Mouse (Mus musculus) lung, embryonic 16.5 days (tissue): ENCODE results near the gene Btbd9. TPM values are rescaled to one million over a fixed set of nuclear protein-coding genes. Genes with fewer than 3 reads are reported as not detected.

Source experiments
- ATAC-seq: fragments of 200-750 bp; cut with Nextera tagmentation; 2 replicates; pipeline ENCODE4 v1.8.0; 2017; ENCODE audit warnings: low read depth, mild to moderate bottlenecking, moderate library complexity
- H3K27ac ChIP-seq: fragments of 300-500 bp; sonication (generic); 2 replicates; pipeline ENCODE4 v1.5.1; 2014; ENCODE audit warnings: mild to moderate bottlenecking, control low read depth, low read length
- H3K27me3 ChIP-seq: fragments of 300-500 bp; sonication (generic); 2 replicates; pipeline ENCODE4 v1.6.1; 2014; ENCODE audit warnings: low read depth, low read length, mixed read lengths; ENCODE audit not compliant: control insufficient read depth, insufficient read depth
- H3K36me3 ChIP-seq: fragments of 300-500 bp; sonication (generic); 2 replicates; pipeline ENCODE4 v1.6.1; 2014; ENCODE audit warnings: low read length; ENCODE audit not compliant: control insufficient read depth, insufficient read depth
- H3K4me1 ChIP-seq: fragments of 300-500 bp; sonication (generic); replicated peaks from 2 replicates; pipeline ENCODE4 v1.6.1; 2014; ENCODE audit warnings: low read length, mixed read lengths; ENCODE audit not compliant: control insufficient read depth, insufficient read depth
- H3K4me2 ChIP-seq: fragments of 300-500 bp; sonication (generic); 2 replicates; pipeline ENCODE4 v1.6.1; 2014; ENCODE audit warnings: low read depth, low read length, control low read depth
- H3K4me3 ChIP-seq: fragments of 300-500 bp; sonication (generic); 2 replicates; pipeline ENCODE4 v1.5.1; 2014; ENCODE audit warnings: mild to moderate bottlenecking, low read length, control low read depth
- H3K9ac ChIP-seq: fragments of 300-500 bp; sonication (generic); 2 replicates; pipeline ENCODE4 v1.6.1; 2014; ENCODE audit warnings: low read length, control low read depth
- H3K9me3 ChIP-seq: fragments of 300-500 bp; sonication (generic); 2 replicates; pipeline ENCODE4 v1.6.1; 2016; ENCODE audit warnings: low read length; ENCODE audit not compliant: control insufficient read depth
- WGBS: fragments of 180-500 bp; shearing (Covaris S2); extraction: QIAGEN DNeasy Blood & Tissue Kit; methylation state at CpG from one replicate; pipeline ENCODE4 v1.1.7; 2014; 5-methylcytosine and 5-hydroxymethylcytosine counted together
- polyA plus RNA-seq: library from polyadenylated mRNA; unstranded; fragments of >200 nt; fragmentation: Nextera tagmentation; extraction: Ambion mirVana; gene quantifications from 2 replicates; pipeline ENCODE4 v1.2.1, GENCODE M21; 2015

Btbd9 gene
- polyA plus RNA-seq, 1 experiment from 2014 or later, result 55.8 TPM

GRCm38 (mm10) chr17:30241720-30242322 is 334.5 kb downstream of the Btbd9 start:
- no peak overlapping the region for H3K4me2 ChIP-seq
- H3K9me3 ChIP-seq, result no peaks in the 10 kb centered on the region
- H3K9ac ChIP-seq, result no peak overlapping the region
- peak; percentile 47; the same call in 1 of the 2 replicates for ATAC-seq
- H3K36me3 ChIP-seq, result no peaks in the 10 kb centered on the region
- 49% methylated on average over 17 of the region's 17 CpGs for WGBS
- H3K4me3 ChIP-seq, result no peak overlapping the region
- no peak overlapping the region for H3K27ac ChIP-seq
- H3K27me3 ChIP-seq, result no peaks in the 10 kb centered on the region
- H3K4me1 ChIP-seq, result peaks cover 14% of the 10 kb centered on the region

DNA sequence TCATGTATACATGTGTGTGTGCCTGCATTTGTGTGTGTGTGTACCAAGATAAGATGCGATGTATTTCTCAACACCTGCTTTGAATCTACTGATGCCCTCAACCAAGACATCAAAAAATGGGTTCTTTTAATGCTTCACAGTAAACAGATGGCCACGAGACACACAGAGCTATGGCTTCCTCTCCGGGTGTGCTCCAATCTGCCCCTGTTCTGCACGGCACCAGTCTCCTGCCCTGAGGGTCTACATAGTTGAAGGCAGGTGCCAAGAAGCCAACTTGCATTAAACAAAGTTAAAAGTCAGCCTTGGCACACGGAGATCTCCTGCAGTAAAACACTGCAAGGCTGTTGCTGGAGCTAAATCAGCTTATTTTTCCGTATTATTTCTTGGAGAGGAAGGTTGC is 335.2 kb downstream of the Btbd9 start:
- Histone ChIP-seq H3K9me3 (no peaks in the 10 kb centered on the region), H3K27me3 (no peaks in the 10 kb centered on the region), H3K27ac (no peak overlapping the region), H3K36me3 (no peaks in the 10 kb centered on the region), H3K4me3 (no peak overlapping the region), H3K4me1 (peaks cover 14% of the 10 kb centered on the region), H3K4me2 (no peak overlapping the region), H3K9ac (no peak overlapping the region)
- no peak for ATAC-seq
- 76% methylated on average over 6 of the region's 6 CpGs for WGBS

DNA sequence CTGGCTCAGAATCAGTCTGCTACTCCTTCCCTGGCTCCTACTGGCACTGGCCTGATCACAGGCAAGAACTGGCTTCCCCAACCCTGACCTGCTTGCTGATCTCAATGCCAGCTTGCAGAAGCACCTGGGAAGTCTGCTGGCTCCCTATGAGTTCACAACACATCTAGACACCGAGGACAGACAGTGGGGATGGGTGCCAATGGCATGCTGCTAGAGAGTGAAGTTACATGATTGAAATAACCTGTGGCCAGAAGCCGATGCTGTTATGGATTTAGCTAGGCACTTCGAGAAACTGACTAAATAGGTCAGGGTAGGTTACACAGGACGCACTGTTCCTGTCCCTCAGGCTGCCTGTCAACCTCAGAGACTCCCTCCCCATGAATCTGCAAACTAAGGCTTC is 335.6 kb downstream of the Btbd9 start:
- Histone ChIP-seq H3K36me3 (no peaks in the 10 kb centered on the region), H3K9ac (no peak overlapping the region), H3K4me1 (peaks cover 14% of the 10 kb centered on the region), H3K4me3 (no peak overlapping the region), H3K9me3 (no peaks in the 10 kb centered on the region), H3K27ac (no peak overlapping the region), H3K27me3 (no peaks in the 10 kb centered on the region), H3K4me2 (no peak overlapping the region)
- ATAC-seq, result no peak
- WGBS, result 72% methylated on average over 4 of the region's 4 CpGs

- H3K4me2 ChIP-seq, result no peak overlapping the region
- H3K27me3 ChIP-seq, result no peaks in the 10 kb centered on the region
- H3K9ac ChIP-seq, result no peak overlapping the region
- 64% methylated on average over 5 of the region's 5 CpGs for WGBS
- peaks cover 14% of the 10 kb centered on the region for H3K4me1 ChIP-seq
- no peaks in the 10 kb centered on the region for H3K9me3 ChIP-seq
- peak; percentile 46; the same call in 1 of the 2 replicates for ATAC-seq
- H3K4me3 ChIP-seq, result no peak overlapping the region
- H3K36me3 ChIP-seq, result no peaks in the 10 kb centered on the region
- H3K27ac ChIP-seq, result peak overlapping the region; percentile 48
Observed at GRCm38 (mm10) chr17:30239458-30239857, 336.8 kb downstream of the Btbd9 start.

- ATAC-seq, result peak; percentile 43; the same call in 1 of the 2 replicates
- no peak overlapping the region for H3K4me3 ChIP-seq
- WGBS, result 73% methylated on average over 7 of the region's 7 CpGs
- peaks cover 14% of the 10 kb centered on the region for H3K4me1 ChIP-seq
- H3K4me2 ChIP-seq, result no peak overlapping the region
- H3K27ac ChIP-seq, result peak overlapping the region; percentile 76
- H3K9me3 ChIP-seq, result no peaks in the 10 kb centered on the region
- H3K9ac ChIP-seq, result no peak overlapping the region
- H3K27me3 ChIP-seq, result no peaks in the 10 kb centered on the region
- H3K36me3 ChIP-seq, result no peaks in the 10 kb centered on the region
Observed at GRCm38 (mm10) chr17:30237600-30237999, 338.7 kb downstream of the Btbd9 start.

DNA sequence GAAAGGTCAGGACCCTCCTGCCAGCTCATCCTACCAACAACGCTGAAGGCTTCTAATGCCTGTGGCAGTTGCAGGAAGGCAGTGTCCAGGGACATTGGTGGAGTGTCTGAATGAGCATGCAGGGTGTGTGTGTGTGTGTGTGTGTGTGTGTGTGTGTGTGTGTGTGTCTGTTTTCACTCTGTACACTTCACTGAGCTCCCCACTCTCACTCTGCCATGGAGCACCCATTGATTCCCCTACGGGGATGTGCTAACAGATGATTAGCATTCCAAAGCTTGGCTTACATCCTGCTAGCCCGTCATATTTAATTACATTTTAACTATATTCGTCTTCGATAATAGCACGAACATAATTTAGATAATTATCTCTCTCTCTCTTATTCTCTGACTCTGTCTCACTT is 339.7 kb downstream of the Btbd9 start:
- H3K9ac ChIP-seq, result no peak overlapping the region
- 61% methylated on average over 6 of the region's 6 CpGs for WGBS
- H3K4me3 ChIP-seq, result no peak overlapping the region
- H3K27ac ChIP-seq, result no peak overlapping the region
- no peaks in the 10 kb centered on the region for H3K27me3 ChIP-seq
- H3K4me2 ChIP-seq, result no peak overlapping the region
- peaks cover 6% of the 10 kb centered on the region for H3K4me1 ChIP-seq
- no peaks in the 10 kb centered on the region for H3K36me3 ChIP-seq
- ATAC-seq, result no peak
- H3K9me3 ChIP-seq, result no peaks in the 10 kb centered on the region

DNA sequence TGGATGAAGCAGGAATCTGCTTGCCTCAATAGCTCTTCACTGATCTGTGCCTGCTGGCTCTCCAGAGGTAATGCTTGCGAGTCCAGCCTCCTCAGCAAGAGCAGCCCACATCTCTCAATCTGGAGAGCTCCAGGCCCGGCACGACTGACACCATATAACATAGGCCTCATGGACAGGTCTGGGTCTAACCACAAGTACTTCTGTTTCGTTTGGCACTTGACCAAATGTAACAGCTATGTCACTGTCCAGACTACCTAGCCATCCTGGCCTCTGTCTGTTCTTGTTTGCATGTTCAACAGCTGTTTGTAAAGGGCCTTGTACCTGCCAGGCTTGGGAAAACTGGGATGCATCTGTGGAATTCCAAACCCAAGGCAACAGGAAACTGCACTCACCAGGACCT is 340.9 kb downstream of the Btbd9 start:
- Histone ChIP-seq H3K4me2 (no peak overlapping the region), H3K36me3 (no peaks in the 10 kb centered on the region), H3K9me3 (no peaks in the 10 kb centered on the region), H3K9ac (no peak overlapping the region), H3K4me1 (peaks cover 8% of the 10 kb centered on the region), H3K27me3 (no peaks in the 10 kb centered on the region), H3K4me3 (no peak overlapping the region), H3K27ac (no peak overlapping the region)
- 51% methylated on average over 4 of the region's 4 CpGs for WGBS
- no peak for ATAC-seq

DNA sequence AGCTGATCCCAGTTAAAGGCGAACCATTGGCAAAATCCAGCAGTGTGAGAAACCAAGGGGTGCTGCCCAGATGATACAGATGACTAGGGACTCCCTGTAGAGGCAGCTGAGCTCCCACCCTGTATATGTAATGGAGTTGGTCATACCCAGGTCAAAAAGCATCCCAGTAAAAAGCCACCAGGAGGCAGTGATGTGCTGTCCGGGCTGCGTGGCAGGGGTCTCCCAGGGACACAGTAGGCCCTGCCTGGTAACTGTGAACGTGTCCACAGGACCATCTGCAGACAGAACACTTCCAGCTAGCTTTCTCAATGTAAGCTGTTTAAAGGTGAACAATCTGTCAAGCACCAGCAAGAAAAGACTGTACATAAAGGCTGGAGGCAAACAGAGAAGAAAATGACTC is 343.6 kb downstream of the Btbd9 start:
- no peak for ATAC-seq
- no peaks in the 10 kb centered on the region for H3K9me3 ChIP-seq
- H3K4me1 ChIP-seq, result peaks cover 14% of the 10 kb centered on the region; the same call in 1 of the 2 replicates
- H3K9ac ChIP-seq, result no peak overlapping the region
- no peaks in the 10 kb centered on the region for H3K36me3 ChIP-seq
- H3K4me3 ChIP-seq, result no peak overlapping the region
- H3K4me2 ChIP-seq, result no peak overlapping the region
- 65% methylated on average over 4 of the region's 4 CpGs for WGBS
- no peaks in the 10 kb centered on the region for H3K27me3 ChIP-seq
- no peak overlapping the region for H3K27ac ChIP-seq

GRCm38 (mm10) chr17:30231483-30231882 is 344.8 kb downstream of the Btbd9 start:
- ATAC-seq, result no peak
- peaks cover 14% of the 10 kb centered on the region; the same call in 1 of the 2 replicates for H3K4me1 ChIP-seq
- H3K4me3 ChIP-seq, result no peak overlapping the region
- no peaks in the 10 kb centered on the region for H3K36me3 ChIP-seq
- H3K9me3 ChIP-seq, result no peaks in the 10 kb centered on the region
- H3K4me2 ChIP-seq, result no peak overlapping the region
- no peak overlapping the region for H3K9ac ChIP-seq
- no peaks in the 10 kb centered on the region for H3K27me3 ChIP-seq
- 83% methylated on average over 1 of the region's 1 CpGs for WGBS
- peak overlapping the region; percentile 9; the same call in 1 of the 2 replicates for H3K27ac ChIP-seq
